Mouse (Mus musculus) CH12F3 (cell line): ENCODE measurements around the gene Art2b.
"Not testable (repeated sequence)": the region's sequence is repeated elsewhere in the genome, so short reads cannot be mapped to it uniquely, and the experiment has no call there.

Experiments used
- in situ Hi-C: fragments of 300-500 bp; cut with MboI; formaldehyde crosslinking; loops from 2 replicates; pipeline ENCODE4 v1.14.3; 2020; ENCODE audit warnings: low sequenced_read_pairs

Art2b gene

DNA sequence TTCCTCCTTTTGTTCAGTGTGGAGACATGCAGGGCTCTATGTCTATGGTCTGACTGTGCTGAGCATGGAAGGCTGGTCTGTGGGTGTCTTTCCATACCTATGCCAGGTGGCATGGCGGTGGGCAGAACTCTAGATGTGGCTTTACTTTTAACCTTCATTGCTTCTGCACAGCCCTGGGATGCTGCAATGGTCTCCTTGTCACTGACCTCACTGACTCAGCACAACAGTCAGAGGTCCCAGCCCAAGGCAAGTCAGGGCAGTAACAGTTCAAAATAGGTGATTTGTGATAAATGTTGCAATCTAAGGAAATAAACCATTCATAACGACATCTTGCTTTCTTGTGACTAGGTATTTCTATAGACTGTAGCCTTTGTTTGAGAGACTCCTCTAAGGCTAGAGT lies 21.3 kb downstream of the Art2b start:
- in situ Hi-C loops, result no loop called here

DNA sequence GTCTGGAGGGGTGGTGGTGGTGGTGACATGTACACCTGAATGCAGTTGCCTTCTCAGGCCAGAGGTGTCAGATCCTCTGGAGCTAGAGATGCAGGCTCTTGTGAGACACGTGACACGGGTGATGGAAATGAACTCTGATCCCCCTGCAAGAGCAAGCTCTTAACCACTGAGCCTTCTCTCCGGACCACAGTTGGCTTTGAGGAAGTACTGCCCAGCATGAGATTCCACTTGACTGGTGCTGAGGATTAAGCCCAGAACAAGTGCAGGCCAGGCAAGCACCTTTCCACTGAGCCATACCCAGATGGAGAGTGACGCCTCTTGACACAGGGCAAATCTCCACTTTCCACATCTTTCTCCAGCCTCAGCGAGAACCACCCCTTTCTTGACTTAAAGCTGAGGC lies 26.0 kb downstream of the Art2b start:
- in situ Hi-C loops, result not testable (repeated sequence)

DNA sequence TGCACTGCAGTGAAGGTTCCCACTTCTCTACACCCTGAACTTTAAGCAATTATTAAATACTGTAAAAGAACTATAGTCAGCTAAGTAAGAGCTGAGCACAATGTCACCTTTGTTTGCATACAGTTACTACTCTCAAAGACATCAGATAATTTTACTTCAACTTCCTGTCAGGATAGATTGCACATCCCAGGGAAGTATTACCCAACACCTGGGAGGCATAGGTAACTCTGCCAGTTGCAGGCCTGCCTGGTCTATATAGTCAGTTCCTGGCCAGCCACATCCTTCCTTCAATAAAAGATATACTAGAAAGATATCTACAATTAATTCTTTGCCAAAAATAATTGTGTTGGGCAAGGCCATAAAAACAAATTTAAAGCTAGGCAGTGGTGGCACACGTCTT lies 28.0 kb downstream of the Art2b start:
- in situ Hi-C loops, result no loop called here

DNA sequence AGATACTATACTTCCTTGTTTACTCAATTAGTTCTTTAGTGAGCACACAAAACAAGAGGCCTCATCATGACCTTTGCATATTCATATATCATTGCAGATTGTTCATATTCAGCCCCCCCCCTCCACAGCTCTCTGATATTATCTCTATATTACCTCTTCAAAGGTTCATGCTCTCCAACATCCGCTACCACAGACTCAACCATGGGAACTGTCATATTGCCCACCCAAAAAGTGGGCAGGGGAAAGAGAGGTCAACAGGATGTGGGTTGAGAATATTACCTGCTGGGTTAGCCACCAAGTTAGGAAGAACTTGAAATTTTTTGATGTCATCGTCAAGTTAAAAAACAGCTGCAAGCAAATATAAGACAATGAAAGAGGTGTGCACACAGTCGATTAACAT lies 29.9 kb downstream of the Art2b start:
- in situ Hi-C loops, result not testable (repeated sequence)

DNA sequence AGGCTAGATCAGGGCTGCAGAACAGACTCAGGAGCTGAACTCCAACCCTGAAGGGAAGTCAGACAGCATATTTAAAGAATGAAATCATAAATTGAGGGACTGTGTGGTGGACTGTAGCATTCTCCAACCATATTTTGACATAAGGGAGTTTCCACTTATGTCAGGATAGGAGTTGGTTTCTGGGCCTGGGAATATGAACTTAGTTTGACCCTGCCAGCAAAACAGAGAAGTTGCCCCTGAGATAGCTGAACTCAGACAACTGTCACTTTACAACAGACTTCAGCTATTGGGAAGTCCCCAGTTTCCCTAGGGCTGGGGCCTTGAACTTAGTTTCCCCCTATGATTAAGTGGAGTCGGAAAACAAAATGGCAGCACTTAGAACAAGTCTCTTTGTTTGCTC lies 33.9 kb downstream of the Art2b start:
- in situ Hi-C loops, result no loop called here

DNA sequence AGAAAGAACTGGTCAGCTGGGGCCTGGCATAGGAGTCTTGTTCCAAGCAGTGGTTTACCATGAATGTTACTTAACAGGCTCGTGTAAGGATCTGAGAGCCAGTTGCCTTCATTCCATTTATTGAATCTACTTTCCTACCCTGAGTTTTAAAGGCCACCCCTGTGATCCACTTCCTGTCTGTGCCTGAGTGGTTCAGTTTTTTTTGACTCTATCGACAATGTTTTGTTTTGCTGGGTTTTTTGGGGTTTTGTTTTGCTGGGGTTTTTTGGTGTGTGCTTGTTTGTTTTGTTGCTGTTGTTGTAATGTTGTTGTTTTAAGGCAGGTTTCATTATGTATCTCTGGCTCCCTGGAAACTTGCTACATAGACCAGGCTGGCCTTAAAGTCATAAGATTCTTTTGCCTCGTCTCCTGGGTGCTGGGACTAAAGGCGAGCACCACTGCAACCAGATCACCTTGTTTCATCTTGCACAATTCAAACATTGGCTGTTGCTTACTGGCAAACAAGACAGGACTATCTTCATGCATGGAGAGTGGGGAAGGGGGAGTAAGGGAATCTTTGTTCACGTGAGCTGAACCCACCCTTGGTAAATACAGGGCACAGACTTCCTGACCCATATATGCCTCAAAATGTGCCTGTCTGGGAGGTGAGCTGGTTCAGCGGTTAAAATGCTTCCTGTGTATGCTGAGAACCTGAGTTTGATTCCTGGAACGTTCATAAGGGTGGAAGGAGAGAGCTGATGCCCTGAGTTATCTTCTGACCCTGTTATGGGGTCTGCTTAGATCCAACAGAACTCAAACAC lies 34.5 kb downstream of the Art2b start:
- in situ Hi-C loops, result no loop called here

DNA sequence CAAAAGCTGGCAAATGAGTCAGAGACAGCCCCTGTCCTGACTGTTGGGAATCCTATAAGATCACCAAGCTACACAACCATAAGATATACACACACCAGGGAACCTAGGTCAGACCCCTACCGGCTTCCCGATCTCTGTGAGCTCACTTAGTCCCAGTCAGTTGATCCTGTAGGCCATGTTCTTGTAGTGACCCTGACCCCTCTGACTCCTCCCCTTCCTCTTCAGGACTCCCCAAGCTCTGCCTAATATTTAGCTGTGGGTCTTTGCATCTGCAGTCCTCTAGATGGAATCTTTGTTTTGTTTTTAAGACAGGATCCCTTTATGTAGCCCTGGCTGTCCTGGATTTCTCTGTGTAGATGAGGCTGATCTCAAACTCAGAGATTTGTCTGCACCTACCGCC lies 36.1 kb downstream of the Art2b start:
- in situ Hi-C loops, result no loop called here

DNA sequence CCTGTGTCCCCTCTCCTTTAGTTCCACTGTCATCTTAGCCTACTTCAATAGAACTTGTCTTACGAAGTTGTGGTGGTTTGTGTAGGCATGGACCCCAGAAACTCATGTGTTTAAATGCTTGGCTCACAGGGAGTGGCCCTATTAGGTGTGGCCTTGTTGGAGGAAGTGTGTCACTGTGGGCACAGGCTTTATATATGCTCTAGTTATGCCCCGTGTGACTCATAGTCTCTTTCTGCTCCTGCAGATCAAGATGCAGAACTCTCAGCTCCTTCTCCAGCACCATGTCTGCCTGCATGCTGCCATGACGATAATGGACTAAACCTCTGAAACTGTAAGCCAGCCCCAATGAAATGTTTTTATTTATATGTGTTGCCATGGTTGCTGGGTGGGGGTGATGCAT lies 37.7 kb downstream of the Art2b start:
- in situ Hi-C loops, result no loop called here

DNA sequence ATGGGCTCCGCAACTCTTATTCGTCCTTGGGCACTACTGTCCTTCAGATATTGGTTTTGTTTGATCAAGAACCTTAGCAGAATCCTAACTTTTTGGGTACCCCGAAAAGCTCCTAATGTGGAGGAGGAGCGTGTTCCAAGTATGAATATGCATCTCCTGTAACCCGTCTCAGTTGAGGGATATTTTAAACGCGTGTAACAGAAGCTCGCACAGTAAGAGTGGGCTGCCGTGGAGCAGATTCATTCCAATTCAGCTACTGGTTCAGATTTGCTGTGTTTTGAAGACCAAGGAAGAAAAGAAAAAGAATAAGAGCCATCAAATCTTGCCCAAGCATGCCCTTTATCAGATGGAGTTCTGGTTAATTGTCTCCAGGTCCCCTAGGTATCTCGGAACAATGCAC lies 43.7 kb downstream of the Art2b start:
- in situ Hi-C loops, result no loop called here

DNA sequence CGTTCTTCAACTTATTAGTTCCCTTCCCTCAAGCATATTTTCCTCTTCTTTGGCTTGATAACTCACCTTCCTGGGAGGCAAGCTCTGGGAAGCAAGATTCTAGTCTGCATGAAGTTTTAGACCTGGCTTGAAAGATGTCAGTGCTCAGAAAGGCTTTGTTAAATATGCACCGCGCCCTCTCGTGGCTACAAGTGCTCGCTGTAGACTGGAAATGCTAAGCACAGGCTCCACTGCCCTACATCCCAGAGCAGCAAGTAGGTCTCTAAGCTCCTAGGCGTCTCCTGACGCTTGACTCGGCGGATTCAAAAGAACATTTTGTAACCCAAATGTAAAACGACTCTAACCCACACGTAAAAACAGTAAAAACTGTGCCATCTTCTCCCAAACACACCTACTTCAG lies 44.3 kb downstream of the Art2b start:
- in situ Hi-C loops, result no loop called here

DNA sequence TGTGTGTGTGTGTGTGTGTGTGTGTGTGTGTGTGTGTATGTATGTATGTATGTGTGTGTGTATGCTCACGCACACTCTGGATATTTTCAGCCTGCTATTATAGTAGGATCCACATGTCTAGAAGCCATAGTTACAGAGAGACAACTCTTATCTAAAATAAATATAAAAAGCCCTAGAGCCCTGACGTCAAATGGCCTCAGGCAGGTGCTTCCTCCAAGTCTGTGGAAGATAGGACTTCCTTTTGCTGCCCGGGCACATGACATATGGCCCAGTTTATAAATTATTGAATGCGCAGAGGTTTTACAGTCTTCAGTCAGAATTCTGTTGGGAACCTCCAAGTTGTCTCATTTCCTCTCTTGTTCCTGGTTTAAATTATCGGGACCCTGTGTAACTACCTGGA lies 44.7 kb downstream of the Art2b start:
- in situ Hi-C loops, result no loop called here

DNA sequence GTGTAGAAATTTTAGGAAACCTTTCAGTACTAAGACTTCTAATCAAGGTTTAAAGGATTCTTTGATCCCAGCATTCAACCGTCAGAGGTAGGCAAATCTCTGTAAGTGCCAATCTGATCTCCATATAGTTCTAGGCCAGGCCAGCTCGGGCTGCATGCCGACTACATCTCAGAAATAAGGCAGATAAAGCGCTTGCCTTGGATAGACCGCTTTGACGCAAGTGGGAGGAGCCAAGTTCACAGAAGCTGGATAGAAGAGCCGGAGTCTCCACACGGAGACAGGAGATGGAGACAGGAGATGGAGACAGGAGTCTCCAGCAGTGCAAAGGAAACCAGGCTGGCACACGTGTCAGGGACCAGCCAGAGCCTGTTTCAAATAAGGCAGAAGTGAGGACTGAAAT lies 45.6 kb downstream of the Art2b start:
- in situ Hi-C loops, result no loop called here

DNA sequence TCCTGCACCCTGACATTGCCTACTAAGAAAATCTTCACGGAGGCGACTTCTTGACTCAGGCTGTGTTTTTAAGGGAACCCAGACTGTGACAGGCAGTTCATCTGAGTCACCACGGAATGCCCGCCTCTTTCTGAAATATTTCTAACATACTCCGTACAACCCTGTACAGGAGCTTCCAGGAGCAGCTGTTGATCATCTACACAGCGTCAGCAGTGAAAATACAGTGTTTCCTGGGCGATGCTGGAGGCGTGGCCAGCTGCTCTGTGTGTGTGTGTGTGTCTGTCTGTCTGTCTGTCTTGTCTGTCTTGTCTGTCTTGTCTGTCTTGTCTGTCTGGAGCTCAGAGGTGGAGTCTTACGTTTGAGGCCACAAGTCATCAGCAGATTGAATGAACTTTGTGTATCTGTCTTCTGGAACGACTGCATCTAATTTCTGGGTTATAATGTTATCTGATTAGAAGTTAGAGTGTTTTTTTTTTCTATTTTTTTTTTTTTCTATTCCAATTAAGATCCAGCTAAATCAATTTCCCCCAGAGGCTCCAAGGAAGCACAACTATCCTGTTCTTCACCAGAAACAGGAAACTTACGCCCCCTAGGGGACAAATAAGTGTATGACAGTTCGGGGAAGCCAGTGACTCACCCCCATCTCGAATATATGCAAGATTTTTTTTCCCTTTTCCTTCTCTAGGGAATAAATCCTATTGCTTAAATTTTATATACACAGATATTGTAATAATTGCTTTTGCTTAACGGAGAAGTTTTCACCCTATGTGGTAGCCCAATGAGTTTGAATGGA lies 47.1 kb downstream of the Art2b start:
- in situ Hi-C loops, result no loop called here

DNA sequence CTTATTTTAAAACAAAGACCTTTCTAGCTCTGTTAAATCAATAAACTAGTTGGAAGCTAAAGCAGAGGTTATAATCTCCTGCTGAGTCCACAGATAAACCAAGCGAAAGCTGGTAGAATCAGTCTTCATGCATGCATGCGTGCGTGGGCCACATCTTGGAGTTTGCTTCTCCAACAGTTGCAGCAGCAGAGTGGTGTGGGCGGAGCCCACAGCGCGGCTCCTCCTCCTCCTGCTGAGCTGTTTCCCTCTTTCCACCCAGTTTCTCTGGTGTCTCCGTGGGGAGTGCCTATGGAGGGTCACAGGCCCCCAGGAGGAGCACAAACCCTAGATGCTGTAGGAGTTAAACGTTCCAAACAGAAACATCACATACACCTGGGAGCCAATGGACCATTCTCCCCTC lies 47.9 kb downstream of the Art2b start:
- in situ Hi-C loops, result no loop called here

DNA sequence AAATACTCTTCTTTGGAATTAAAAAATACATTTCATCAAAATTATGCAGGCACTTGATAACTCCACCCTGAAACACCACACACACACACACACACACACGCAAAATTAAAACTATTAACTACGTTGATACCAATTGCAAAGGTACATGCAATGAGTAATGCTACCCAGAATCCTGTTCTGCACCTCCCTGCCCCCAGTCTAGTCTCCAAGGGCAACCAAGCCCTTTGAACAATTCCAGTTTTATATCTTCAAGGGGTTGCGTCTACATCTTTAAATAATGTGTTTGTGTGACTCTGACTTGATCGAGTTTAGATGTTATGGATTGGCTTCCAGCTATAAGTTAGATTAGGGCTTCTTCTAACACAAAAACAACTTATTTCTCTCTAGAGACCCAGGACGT lies 49.9 kb downstream of the Art2b start:
- in situ Hi-C loops, result no loop called here

DNA sequence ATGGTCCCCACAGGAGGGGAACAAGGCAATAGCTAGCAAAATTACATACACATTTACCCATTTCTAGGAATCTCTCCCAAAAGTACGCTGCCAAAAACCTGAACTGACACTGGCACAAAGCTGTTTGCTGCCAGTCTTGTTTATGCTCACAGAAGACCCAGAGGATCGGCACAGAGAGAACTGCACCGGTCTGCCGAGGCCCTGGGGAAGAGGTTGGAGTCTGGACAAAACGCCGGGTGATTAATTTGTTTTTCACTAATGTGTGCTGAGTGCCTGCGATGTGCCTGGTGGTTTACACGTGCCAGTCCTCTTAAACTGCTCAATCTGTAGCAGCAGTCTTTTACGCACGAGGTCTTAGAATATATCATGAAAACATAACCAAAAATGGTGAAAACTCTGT lies 50.3 kb downstream of the Art2b start:
- in situ Hi-C loops, result no loop called here

DNA sequence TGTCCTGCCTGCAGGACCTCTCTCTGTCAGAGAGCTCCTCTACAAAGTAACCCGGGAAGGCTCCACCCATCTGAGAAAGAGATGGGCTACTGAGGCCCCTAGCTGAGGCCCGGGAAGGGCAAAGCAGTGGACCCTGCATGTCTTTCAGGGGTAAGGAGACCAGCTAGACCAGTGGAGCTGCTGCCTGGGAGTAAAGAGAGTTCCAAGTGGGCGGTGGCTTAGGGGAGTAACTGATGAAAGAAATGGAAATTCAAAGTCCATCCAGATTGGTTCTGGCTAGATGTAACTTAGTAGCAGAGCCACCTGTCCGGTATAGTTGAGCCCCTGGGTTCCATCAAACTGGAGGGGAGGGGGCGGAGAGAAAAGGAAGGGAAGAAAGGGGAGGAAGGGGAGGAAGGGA lies 51.0 kb downstream of the Art2b start:
- in situ Hi-C loops, result no loop called here
